Mouse (Mus musculus) embryo, embryonic 11 days (tissue): Measurements from ENCODE around the gene Abca16.

ENCODE experiments used
- DNase-seq: peaks from one replicate; pipeline ENCODE4 v3.0.0-alpha.2; 2015

Abca16 gene

DNA sequence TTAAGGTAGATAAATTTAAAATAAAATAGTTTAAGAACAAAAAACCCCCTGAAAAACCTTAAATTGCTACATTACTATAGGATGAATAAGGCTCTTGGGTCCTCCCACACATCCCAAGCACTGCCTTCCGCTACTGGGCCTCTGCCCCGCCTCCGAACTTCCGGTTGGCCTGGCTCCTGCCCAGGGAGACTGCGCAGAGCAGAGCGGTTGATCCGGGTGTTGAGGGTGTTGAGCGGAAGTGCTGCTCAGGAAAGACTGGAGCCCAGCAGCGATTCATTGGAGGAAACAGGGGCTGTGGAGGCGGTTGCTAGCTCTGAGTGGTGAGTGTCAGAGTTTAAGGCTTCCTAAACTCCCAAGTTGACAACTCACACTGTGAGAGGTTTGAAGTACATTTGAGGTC is at the start of gene Abca16:
Gene Abca16, plus strand, starts transcription at position 201 of the 400 bp plus-strand sequence.
- peak; percentile 5 for DNase-seq

- DNase-seq: peak; percentile 60
Observed at GRCm38 (mm10) chr7:120361159-120361558, 48.3 kb upstream of the Abca16 start.

DNA sequence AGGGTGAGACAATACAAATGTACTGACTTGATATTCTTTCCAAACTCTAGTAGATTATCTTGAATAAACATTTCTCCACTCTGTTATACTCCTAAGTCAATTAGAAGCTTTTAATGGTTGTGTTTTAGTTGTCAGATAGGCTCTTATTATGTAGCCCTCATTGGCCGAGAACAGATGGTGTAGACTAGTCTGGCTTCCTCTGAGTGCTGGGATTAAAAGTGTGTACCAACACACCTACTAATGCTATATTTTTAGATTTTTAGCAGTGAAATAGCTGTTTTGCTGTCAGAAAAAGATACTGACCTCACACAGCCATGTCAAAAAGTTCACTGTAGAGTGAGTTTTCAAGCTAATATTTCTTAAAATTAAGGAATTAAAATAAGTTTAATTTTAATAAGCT is 2.9 kb downstream of the Abca16 start:
- DNase-seq: no peak

DNA sequence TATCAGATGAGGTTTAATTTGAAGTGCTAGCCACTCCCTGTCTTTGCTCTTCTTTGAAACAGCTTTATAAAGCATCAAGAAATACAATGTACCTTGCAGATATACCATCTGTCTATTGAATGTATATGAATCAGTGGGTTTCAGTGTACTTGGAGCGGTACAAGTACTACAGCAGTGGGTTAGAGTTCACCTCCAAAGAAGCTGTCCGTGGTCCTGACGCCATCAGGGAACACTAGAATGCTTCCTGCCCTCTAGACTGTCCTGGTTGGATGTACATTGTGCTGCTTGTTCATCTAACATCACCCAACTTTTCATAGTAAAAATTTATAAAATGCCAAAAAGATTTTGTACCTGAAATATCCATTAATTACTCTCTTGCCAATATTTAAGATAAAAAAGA is 17.2 kb downstream of the Abca16 start:
- DNase-seq: peak; percentile 61

GRCm38 (mm10) chr7:120431464-120431863 is 22.0 kb downstream of the Abca16 start:
- no peak for DNase-seq

DNA sequence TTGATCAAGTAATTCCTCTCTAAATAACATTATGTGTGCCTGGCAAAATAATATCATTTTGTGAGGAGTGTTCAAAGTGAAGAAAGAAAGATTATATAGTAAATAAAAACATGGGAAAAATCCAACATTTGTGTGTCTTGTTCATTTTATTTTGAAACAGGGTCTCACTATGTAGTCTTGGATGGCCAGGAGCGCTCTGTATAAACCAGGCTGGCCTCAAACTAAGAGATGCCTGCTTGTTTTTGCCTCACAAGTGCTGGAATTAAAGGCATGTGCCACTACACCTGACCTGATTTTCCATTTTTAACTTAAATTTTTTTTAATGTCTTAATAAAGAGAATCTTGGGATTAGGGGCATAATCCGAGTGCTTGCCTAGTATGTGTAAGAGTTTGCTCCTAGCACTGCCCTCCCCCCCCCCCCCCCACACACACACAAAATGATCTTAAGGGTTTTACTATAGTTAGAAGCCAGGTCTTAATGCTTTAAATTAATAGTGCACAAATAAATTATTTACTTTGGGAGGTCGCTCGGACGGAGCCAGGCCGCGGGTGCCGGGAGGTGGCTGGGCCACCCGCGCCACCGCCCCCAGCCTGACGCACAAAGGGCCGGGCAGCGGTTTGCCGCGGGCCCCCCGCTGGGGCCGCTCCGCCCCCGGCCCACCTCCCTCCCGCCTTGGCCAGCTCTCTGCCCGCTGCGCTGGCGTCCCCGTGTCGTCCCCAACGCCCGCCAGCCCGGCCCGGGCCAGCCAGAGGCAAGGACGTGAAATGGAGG is 94.6 kb downstream of the Abca16 start:
- peak; percentile 59 for DNase-seq

DNA sequence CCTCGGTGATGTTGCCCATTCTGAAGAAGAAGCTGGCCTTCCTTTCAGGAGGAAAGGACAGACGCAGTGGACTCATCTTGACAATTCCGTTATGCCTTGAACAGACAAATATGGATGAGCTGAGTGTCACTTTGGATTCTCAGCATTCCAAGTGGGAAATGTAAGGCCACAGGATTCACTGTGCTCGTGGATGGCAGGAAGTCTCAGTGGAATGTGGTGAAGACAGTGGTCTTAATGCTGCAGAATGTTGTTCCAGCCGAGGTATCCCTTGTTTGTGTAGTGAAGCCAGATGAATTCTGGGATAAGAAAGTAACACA is 95.2 kb downstream of the Abca16 start:
- no peak for DNase-seq

GRCm38 (mm10) chr7:120534805-120535204 is 125.4 kb downstream of the Abca16 start:
- no peak for DNase-seq

DNA sequence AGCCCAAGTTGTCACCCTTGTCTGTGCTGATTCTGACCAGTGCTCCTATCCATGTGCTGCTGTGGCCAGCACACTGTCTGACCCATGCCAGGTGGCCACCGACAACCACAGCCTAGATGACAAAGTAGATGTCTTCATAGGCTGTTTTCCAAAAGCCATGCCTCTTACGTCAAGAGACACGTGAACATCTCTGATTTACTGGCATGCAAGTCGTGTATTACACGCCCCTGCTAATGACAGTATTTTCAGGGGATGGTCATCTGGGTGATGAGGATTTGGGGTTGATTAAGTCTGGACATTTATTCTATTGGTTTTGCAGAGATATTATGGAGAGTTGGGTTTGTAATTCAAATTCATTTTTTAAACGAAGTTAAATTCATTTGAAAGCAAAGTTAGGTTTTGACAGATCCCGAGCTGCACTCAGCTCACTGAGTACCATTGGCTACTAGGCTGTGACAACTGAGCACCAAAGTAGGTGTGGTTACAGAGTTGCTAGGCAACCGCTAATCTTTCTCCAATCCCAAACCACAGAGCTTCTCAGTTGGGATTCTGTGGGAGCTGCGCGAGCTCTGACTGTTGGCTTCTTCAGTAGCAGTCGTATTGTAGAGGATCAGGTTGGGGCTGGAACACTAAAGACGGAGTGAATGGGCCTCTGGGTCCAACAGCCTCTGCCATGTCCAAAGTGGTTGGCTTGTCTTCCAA is 143.2 kb downstream of the Abca16 start:
- DNase-seq: peak; percentile 42

DNA sequence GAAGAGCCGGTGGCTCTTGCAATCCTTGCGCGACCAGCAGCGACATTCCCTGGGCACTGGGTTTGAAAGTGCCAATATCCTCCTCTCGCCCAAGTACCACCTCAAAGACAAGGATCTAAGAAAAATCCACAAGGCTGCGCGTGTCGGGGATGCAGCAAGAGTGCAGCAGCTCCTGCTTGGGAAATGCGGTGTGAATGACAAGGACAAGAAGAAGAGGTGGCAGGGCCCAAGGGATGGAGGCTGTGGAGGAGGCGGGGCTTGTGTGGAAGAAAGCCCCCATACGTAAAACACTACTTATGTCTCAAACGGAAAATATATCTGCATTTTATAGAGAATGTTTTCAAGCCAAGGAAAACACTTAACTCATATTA is 143.7 kb downstream of the Abca16 start:
- no peak for DNase-seq

GRCm38 (mm10) chr7:120567366-120567765 is 157.9 kb downstream of the Abca16 start:
- no peak for DNase-seq

DNA sequence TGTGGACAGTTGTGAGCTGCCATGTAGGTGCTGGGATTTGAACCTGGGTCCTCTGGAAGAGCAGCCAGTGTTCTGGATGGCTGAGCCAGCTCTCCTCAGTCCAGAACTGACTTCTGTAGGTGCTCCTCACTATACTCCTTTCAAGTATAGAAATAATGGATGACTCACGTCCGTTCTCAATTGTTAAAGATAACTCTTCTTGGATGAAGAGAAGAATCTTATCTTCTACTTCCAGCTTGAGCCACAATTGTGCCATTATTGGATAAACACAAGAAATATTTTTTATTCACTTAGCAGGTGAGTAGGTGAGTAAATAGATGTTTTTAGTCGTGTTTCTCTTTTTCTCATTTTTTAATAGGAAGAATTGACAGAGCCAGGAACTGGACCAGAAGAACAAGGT is 167.1 kb downstream of the Abca16 start:
- DNase-seq: no peak
